Mouse (Mus musculus) right cerebral cortex, postnatal 4 days (tissue): ENCODE data around the gene Sept9.
"Not testable (repeated sequence)": the region's sequence is repeated elsewhere in the genome, so short reads cannot be mapped to it uniquely, and the experiment has no call there.

Experiments used
- DNase-seq: peaks from one replicate; pipeline ENCODE4 v3.0.0-alpha.2; 2022

Gene Sept9

DNA sequence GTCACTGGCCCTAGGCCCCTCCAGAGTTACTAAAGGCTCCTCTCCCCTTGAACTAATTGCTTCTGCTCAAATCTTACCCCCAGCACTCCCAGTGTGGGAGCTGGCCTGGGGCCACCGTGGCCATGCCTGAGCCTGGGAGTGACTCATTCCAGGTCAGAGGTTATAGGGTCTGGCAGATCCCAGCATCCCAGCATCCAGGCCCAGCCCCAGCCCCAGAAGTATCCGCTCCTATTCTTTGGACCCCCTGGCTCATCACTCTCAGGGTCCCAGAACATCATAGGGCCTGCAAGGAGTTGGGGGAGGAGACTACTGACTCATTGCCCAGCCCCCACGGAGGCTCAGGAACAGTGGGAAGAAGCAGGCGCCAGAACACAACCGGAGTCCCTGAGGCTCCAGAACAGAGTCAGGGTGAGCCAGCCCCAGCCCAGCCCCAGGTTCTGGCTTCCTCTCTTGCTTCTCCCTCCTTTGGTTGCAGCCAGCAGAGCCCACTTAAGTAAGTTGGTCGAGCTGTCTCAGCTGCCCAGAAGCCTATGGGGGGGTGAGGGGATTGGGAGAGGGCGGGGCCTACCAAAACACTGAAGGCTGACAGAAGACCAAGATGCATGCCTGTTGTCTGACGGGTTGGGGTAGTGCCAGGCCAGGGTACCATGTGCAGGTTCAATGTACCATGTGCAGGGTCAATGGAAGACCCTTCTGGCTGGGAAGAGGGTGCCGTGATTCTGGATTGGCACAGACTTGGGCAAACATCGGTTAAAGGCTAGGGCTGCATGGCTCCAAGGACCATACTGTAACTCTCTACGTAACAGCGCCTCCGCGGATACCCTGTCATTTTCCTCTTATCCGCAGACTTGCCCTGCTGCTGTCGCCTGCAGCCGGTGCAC lies 132.1 kb downstream of the Sept9 start:
- DNase-seq: peak; percentile 64

DNA sequence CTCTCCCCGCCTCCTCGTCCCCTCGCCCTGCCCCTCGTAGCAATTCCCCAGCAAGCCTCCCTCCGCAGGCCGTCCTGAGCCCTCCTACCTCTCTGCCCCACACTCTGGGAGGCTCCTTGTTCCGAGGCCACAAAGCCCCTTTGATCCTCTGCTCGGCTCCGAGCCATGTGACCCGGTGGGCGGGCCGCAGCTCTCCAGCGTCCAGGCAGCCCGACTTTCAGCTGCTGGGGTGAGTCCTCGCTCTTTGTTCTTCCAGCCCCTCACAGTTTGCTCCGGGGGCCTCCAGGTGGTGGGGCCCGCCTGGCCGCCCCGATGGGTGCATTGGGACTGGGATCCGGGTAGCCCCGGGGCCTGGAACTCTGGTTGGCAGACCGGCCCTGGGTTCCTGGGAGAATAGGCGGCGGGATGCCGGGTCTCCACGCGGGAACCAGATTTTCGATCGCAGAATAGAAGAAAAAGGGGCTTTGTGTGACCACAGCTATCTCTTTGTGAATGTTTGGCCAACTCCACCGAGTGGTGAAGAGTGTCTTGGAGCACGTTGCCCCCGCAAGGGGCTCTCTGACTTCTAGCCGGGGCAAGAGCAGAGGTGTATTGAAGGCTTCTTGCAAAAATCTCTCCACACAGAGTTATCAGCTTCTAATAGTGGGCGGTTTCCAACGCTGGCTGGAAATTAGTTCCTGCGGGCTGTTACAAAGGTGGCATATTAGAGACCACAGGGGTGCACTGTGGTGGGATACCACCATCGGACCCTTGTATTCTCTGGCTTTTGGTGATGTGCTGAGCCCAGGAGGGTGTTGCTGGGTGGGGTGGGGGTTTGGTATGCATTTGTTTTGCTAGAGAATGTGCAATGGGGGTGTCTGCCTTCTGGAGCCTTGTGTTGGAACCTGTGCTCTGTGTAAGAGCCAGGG lies 133.0 kb downstream of the Sept9 start:
- DNase-seq: peak; percentile 80

DNA sequence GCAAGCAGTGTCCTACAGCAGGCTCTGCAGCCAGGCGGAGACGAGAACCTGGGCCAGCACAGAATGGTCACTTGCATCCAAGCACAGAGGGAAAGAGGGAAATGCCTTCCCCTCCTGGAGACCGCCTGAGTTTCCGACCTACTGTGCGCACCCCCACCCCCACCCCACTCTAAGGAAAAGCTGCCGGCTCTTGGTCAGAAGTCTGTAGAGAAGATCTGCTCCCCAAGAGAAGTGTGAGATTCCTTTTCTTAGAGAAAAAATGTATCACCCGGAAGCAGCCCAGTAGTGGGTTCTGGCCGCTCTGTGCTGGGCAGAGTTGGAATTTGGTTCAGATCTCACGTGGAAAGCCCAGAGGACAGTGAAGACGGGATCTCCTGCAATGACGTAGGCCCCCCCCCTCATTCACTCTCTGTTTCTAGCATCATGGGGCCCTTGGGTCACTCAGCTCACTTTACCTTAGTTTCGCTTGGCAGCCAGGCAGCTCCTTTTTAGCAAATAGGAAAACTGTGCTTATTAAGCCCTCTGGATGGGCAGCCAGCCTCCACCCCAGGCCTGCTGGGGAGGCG lies 133.8 kb downstream of the Sept9 start:
- DNase-seq: no peak

DNA sequence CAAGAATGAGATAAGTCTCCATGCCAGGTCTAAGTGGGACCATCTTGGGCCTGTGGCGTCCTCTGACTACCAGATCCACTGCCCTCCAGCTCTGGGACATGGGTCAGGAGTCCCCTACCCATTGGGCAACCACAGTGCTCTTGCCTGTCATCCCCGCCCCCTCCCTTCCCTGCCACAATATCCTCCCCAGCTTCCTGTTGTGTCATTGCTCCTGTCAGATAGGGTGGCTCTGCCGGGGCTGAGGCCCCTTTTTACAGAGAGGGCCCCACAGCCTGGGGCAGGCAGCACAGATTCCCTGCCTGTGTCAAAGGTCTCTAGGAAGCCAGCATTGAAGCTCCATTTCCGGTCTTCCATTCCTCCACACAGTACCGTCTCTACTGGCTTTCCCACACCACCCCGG lies 134.6 kb downstream of the Sept9 start:
- no peak for DNase-seq

DNA sequence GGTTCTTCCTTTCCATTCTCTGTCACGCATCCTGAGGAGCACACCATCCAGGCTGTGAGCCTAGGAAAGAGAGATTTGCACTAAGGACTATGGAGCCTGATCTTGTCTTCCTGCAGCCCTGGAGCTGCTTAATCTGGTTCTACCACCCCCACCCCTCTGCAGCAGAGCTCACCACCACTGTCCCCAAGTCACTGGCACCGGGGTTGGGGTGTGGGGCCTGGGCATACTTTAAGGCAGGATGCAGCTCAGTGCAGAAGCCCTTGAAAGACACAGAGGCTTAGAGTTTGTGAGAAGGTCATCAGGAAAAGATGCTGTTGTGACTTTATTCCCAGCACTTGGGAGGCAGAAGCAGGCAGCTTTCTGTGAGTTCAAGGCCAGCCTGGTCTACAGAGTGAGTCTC lies 135.7 kb downstream of the Sept9 start:
- no peak for DNase-seq

DNA sequence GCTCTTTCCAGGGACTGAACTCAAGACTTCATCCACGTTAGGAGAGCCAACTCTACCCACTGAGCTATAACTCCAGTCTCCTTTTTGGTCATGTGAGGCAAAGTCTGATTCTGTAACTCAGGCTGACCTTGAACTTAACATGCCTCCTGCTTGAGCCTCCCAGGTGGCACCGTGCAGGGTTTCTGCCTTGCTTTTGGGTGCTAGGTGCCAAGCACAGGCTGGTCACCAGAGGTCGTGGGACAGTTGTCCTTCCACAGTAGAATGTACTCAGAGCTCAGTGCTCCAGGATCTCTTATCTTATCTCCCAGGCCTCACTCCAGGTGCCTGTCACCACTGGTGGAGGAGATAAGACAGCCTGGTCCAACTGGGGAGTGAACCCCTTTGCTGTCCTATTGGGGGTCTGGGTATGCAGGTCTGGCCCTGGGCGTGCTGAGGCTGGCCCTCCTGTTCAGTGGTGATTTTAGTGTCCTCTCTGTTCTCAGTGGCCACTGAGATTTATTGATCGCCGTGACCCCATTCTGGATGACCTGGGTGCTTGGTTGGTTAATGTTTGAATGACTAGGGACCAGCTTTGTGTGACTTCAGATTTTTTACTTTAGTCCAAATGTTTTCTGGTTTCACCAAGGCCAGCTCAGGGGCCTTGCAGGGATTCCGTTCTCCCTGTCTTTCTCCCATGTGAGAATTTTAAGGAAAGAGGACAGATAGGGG lies 136.8 kb downstream of the Sept9 start:
- DNase-seq: no peak

DNA sequence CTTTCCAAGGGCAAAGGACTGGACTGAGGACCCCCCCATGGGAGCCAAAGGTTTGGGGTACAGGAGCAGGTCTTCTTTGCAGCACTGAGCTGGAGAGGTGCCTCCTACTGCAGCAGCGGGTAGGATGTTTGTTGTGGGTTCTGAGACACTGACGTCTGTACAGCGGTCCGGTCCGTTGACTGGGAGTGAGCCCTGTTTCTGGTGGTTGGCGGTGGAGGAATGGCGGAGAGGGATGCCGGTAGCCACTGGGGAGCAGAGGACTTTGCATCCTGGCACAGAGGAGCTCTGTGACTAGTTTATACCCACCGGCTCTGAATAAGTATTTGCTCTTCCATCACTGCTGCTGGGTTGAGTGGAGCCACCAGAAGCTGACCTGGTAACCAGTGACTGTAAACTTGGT lies 138.3 kb downstream of the Sept9 start:
- DNase-seq: no peak

DNA sequence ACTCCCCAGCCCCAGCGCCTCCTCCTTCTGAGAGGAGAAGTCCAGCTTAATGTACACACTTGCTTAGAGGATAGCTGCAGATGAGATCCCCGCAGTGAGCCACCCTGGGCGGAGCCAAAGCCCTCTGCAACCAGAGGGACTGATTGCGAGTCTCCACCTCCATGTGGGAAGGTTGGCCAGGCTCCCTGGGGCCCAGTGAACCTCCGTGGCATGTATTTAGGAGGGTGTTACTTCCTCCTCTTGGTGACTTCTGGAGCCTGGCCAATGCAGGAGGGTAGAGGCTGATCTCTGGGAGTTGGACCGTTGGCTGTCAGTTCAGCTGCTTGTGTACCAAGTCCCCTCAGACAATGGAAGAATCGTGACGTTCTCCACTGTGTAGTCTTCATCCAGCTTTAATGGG lies 139.0 kb downstream of the Sept9 start:
- DNase-seq: no peak

DNA sequence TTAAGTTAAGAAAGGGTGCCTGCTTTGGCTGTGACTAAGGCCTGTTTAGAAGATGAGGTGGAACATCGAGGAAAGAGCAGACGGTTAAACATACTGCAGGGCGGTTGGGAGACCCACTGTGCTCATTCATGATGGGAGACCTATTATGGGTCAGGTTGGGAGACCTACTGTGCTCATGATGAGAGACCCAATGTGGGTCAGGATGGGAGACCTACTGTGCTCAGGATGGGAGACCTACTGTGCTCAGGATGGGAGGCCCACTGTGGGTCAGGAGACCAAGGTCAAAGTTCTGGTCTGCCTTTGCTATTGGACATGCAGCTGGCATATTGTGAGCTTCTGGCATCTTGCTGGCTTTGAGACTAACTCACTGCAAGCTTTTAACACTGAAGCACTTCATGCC lies 139.6 kb downstream of the Sept9 start:
- no peak for DNase-seq

DNA sequence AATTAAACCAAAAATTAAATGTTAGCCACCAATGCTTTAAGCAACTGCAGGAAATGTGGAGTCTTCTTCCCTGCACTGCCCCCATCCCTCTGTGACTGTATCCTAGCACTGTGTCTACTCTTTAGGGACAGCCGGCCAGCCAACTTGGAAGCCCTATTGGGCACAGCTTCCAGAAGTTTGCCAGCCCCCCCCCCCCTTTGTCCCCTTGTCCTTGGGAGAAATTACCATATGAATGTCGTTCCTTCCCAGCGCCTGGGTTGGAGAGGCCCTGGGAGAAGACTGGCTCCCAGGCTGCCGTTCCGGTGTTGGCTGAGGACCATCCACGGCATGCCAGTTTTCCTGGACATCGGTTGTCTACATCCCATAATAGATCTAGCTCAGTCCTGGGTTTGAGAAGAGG lies 141.8 kb downstream of the Sept9 start:
- no peak for DNase-seq

DNA sequence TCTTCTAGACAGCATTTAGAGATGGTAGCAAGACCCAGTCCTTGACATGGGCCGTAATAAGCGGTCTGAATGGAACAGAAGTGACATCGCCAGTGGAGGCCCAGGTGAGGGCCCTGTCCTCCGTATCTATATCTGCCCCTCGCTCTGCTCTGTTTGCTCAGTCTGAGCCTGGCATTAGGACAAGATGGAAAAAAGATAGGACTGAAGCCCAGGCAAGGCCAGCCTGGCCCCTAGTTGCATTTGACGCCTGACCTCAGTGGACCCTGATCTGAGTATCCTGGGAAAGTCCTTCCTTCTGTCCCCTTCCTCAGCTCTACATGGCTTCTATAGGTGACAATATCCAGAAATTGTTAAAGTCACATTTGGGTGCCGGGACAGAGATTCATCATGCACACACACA lies 142.6 kb downstream of the Sept9 start:
- DNase-seq: no peak

DNA sequence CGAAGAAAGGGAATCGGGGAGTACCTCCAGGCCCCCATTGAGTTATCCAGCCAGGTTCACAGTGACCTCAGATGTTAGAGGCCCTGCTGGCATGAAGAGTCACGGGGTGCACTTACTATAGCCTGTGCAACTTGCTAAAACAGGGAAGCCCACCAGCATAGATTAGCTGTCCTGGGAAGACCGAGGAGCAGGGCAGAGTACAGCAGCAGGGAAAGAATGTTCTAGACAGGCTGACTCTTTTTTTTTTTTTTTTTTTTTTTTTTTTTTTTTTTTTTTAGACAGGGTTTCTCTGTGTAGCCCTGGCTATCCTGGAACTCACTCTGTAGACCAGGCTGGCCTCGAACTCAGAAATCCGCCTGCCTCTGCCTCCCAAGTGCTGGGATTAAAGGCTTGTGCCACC lies 143.0 kb downstream of the Sept9 start:
- DNase-seq: not testable (repeated sequence)

DNA sequence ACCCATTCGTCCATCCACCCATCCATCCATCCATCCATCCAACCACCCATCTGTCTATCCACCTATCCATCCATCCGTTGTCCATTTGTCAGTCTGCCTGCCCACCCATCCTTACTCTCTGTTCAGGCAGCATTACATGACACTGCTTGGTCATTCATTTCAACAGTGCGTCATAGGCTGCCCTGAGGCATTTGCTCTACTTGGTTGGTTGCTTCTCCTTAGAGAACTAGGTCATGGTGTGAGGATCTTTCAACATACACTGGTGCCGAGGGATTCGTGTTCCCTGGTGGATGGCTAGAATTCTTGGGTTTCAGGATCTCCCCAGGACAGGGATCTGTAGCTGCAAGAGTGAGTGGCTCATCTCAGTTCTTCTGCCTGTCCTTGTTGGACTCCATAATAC lies 144.3 kb downstream of the Sept9 start:
- DNase-seq: no peak

DNA sequence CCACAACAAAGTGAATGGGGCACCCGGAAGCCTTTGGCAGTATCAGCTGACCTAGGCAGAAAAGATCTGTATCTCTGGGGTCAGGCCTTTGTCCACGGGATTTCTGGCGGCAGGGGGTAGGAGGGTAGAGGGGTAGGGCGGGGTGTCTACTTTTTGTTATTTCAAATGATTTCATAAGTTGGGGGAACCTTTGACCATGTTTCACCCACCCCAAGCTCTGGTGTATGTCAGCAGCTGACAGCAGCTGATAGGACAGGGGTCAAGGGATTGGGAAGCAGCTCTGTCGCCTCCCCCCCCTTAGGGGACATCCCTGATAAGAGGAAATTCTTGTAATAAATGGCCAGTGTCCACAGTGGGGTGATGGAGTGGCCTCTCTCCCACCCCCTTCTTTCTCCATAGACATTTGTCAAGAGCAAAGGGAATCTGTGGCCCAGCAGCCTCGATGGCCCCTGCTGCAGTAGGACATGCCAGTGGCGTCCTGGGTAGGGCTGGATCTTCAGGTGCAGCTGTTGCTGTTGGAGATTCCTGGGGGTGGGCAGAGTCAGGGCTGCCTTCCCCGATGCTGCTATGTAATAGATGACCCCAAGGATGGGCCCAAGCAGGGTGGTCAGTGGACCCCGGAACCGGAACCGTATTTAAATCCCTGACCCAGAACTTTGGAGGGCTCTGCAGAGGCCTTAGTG lies 145.0 kb downstream of the Sept9 start:
- DNase-seq: no peak

DNA sequence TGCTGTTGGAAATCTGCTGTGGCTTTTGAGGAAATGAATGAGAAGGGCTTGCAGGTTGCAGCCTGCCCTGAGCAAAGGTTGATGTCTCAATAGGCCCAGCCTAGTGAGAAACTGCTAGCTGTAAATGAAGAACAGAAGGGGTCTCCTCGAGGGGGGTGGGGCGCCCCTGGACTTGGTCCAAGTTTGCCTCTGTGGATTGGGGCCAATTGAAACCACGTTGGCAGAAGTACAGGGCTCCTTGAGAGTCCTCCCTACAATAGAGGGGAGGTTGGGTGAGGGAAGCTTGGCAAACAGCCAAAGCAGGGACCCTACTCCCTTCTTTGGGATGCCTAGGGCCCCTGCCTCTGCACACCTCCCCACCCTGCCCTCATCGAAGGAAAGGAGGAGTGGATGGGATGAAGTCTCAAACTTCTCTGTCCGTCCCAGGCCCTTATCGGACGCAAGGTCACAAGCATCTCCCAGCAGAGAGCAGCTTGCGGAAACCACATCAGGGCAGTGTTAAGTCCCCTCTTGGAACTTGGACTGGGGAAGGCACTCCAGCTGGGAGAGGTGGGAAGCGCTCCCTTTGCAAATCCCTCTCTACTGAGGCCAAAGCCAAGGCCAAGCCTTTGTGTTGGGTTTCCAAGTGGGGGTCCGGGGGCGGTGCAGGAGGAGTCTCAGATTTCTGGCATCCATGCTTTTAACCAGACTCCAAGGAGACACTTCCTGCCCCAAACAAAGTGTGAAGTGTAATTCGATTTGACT lies 145.7 kb downstream of the Sept9 start:
- DNase-seq: peak; percentile 74

DNA sequence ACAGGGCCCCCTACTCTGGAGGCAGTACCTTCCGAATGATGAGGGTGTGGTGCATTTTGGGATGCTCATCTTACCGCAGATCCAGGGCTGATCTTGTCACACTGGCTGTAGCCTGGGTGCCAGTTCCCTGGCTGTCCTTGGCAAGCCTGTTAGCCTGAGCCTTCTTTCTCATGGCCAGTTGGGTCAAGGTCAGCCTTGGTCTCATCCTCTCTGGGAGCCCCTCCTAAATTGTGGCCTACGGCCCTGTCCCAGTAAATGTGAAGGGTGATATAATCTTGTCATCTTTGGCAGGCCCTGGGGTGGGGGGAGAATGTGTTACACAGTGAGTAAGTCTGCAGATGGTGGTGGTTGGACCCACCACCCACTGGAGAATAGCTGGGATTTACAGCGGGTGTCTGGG lies 147.8 kb downstream of the Sept9 start:
- no peak for DNase-seq

DNA sequence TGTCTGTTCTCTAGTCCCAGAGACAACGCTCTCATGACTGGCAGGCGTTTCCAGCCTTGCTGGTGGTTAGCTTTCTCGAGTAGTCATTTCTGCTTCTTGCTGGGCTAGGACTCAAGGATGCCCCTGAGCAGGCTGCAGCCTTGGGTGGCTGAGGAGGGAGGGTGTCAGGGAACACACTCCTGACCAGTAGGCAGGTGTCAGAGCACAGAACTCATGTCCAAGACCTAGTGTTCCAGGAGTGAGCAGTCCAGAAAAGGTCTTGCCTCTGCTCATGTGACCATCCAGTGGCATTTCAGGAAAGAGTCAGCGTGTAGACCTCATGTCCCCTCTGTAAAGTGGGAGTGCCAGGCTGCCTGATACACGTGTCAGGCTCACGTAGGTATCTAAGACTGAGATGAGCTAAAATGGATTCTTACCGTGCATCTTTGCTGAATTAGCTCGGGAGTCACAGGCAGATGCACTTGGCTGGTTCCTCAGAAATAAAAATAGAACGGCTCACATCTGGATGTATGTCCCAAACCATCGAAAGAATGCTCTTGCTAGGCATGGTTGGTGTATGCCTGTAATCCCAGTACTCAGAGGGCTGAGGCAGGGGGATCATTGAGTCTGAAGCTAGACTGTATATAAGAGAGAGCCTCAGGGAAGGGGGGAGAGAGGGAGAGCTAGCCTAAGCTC lies 149.1 kb downstream of the Sept9 start:
- DNase-seq: no peak

DNA sequence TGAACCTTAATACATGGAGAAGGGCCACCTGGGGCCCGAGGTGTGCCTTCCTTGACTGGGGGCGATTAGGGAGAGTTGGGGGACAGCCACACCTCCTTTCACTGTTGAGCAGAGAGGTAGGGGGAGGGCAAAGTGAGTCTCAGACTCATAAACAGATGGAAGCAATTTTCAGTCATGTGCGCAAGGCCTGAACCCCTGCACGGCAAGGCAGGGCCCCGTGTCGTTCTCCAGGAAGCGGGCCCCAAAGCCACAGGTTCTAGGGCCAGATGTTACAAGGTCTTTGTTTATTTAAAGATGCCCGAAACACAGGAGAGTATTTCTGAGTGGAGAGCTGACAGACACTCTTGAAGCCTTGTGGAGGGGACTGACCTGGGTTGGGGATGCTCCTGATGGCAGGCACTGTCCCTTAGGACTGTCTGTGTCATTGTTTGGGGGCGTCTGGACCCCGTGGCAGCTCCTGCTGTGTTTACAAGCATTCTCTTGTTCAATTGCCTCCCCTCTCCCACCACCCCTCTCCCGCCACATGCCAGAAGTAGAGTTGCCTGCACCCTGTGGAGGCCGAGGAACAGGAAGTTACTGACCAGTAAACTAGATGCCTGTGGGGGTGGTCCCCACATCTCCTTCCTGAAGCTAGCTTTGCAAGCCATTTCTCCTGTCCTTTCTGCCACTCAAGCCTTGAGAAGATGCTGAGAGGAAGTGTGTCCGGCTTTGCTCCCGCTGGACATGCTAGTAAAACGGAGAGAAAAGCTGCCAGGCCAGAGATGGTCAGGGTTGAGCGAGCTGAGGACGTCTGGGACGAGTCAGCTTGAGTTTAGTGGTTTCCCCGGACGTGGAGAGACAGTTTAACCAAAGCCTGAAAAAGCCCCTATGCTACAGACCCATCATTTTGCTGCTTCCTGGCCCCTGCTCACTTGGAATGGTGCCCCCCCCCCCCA lies 150.2 kb downstream of the Sept9 start:
- DNase-seq: no peak

DNA sequence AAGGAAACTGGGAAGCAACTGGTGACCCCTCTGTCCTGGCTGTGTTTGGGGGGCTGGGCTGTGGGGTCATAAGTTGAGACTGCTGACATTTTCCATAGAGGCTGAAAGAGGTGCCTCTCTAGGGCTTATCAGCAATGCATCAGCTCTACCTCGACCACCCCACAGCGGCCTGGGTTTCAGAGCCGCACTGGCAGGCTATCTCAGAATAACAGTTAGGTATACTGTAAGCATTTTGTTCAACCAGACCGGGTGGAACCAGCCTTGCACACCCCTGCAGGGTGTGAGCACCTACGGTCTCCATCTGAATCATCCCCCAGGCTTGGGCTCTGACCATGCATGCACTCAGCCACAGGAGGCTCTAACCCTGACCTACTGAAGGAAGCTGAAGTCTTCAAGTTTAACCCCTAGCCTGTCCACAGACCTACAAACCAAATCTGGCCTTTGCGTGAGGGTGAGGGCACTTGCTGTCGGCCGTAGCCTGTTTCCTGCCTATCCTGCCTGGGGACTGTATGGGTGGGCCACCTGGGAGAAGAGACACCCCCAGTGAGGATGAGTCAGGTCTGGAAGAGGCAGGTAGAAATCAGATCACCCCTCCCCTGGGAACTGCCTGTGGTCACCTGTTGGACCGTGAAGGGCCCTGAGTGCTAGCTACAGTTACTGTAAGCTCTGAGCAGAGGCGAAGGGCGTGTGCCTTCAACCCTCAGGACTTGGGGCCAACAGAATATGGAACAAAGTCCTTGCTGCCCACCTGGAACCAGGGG lies 151.2 kb downstream of the Sept9 start:
- no peak for DNase-seq
